Mouse (Mus musculus): ENCODE results near the gene Lfng. TPM values are rescaled to one million over a fixed set of nuclear protein-coding genes. Genes with fewer than 3 reads are reported as not detected.

Lfng gene
- polyA plus RNA-seq (2021; fragmentation: Nextera tagmentation), result 3.9 and 4.0 TPM in 2 replicates
- long read RNA-seq, experiment 1, transcript Lfng-201 (8 exons, 2,305 nt), result major isoform, 12 of 12 reads
- long read RNA-seq, experiment 1, partial matches to known transcripts, result 0 of 12 reads
- long read RNA-seq, experiment 1, other reads (novel, unspliced or antisense), result 0 of 12 reads
- long read RNA-seq, experiment 2, partial matches to known transcripts, result 0 of 1 reads
- long read RNA-seq, experiment 2, other reads (novel, unspliced or antisense), result 0 of 1 reads

GRCm38 (mm10) chr5:140607001-140607835 lies at the start of gene Lfng:
Lfng (plus strand) TSS chr5:140607320.

GRCm38 (mm10) chr5:140564896-140565295 lies 42.2 kb upstream of the Lfng start, which contains the start of gene Grifin:
Grifin (minus strand) TSS chr5:140565071.

DNA sequence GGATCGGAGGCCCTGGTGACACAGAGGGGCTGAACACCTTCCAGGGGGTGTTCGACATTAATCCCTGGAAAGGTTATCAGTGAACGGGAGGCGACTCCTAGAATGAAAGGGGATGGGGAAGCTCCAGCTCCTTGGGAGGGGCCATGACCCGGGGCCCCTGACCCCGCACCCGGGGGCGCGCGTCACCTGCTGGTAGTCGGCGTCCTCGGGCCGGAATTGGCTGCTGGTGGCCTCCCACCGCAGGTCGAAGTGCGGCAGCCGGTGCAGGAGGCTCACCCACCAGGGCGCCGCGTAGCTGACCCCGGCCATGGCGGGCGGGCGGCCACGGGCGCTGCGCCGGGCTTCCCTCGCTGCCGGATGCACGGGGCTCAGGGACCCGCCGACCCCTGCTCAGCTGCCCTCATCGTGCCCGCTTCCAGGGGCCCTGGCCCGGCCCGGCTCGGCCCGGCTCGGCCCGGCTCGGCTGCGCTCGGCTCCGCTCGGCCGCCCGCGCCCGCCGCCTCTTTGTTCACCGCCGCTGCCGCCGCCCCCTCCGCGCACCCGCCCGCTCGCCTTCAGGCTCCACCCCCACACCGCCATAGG lies 41.5 kb downstream of the Lfng start, which contains the start of gene Ttyh3:
Gene Ttyh3 (minus strand): TSS at position 513 of the 582 bp plus-strand sequence.

Other genes starting within 250 kb of the Lfng start
- gene Snx8, start 218.1 kb upstream of the Lfng start, polyA plus RNA-seq (2021; fragmentation: Nextera tagmentation), result 6.0 and 7.4 TPM in 2 replicates
- gene Eif3b, start 188.0 kb upstream of the Lfng start, polyA plus RNA-seq (2021; fragmentation: Nextera tagmentation), result 14.2 and 55.0 TPM in 2 replicates
- gene Gm4869, start 161.7 kb upstream of the Lfng start, polyA plus RNA-seq (2021; fragmentation: Nextera tagmentation), result not detected in 2 replicates
- 21.9 and 25.6 TPM in 2 replicates for gene Chst12, start 101.8 kb upstream of the Lfng start, polyA plus RNA-seq (2021; fragmentation: Nextera tagmentation)
- 0.61 and 0.83 TPM in 2 replicates for gene Grifin, start 42.2 kb upstream of the Lfng start, polyA plus RNA-seq (2021; fragmentation: Nextera tagmentation)
- 20.7 and 76.3 TPM in 2 replicates for gene Ttyh3, start 41.7 kb downstream of the Lfng start, polyA plus RNA-seq (2021; fragmentation: Nextera tagmentation)
- 5.4 and 6.0 TPM in 2 replicates for gene Iqce, start 95.1 kb downstream of the Lfng start, polyA plus RNA-seq (2021; fragmentation: Nextera tagmentation)
- gene Brat1, start 97.7 kb downstream of the Lfng start, polyA plus RNA-seq (2021; fragmentation: Nextera tagmentation), result 7.8 and 8.1 TPM in 2 replicates
- 6.8 and 7.0 TPM in 2 replicates for gene Amz1, start 116.8 kb downstream of the Lfng start, polyA plus RNA-seq (2021; fragmentation: Nextera tagmentation)
- 13.4 and 14.2 TPM in 2 replicates for gene Gna12, start 223.1 kb downstream of the Lfng start, polyA plus RNA-seq (2021; fragmentation: Nextera tagmentation)